12 mouse cellular contexts compared by ENCODE assay signal in the genomic region with DNA sequence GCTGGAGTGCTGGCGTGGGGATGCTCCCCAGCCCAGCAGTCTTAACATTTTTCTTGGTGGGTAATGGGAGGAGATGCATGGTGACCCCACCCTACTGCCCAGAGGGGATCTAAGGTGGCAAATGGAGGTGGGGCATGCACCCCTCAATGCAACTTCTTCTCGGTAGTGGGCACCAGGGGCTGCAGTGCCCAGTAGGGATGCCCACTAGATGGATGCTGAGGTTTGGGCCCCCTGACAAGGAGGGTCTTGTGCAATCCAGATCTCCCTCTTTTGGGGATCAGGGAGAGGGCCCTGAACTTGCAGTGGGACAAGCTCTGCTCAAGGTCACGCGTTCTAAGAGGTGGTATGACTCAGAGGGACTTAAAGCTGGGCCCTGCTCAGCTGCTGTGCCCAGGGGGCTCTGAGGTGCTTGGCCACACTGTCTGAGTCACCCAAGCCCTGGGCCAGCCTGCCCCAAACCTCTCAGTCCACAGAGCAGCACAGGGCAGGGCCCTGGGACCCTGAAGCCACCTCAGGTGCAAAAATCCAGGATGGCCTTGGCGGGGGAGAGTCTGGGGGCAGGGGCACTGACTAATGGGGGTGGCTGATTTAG. TPM values are rescaled to one million over a fixed set of nuclear protein-coding genes. Genes with fewer than 3 reads are reported as not detected.
A peak's percentile ranks its signal among the peaks of the same experiment; 100 is the strongest.
DNase-seq lines count a peak whose midpoint lies in the region; ATAC-seq and TF ChIP-seq lines count a peak whose summit lies in the region.
"Had no signal": no experiment of that assay in that cellular context is flagged by ENCODE, and none has a peak within 500 bp of the region (broad histone marks: within the 10 kb centered on the region; RNA-seq: fewer than 3 reads in every experiment).

No protein-coding gene starts in this region.

- no peak overlapping the region for H3K27ac ChIP-seq in forebrain, embryonic 16.5 days (ENCODE audit: low read length)
- H3K27ac ChIP-seq in midbrain, embryonic 14.5 days (replicated peaks; ENCODE audit: low read depth, low read length), result no peak overlapping the region

- DNase-seq in cerebellum, adult 9-10 months, result peak; percentile 55
- DNase-seq in cerebellum, postnatal 10 days, result no peak
- no peak for DNase-seq in midbrain, embryonic 14.5 days
- DNase-seq in frontal cortex, postnatal 25 days (ENCODE audit: low spot score in 2 of 2), result no peak
- no peak for DNase-seq in gastrocnemius, adult 18-20 months (ENCODE audit: low spot score)
- no peak for DNase-seq in left cerebral cortex, adult 8-10 months (ENCODE audit: low spot score in 2 of 2)
- DNase-seq: lung, postnatal 4 days had no signal

- peak overlapping the region; percentile 89 for H3K4me2 ChIP-seq in forebrain, embryonic 16.5 days (ENCODE audit: low read length)
- peak overlapping the region; percentile 78 for H3K4me2 ChIP-seq in midbrain, embryonic 14.5 days (ENCODE audit: low read length)

- 74% methylated on average over 5 of the region's 5 CpGs for WGBS in forebrain, embryonic 16.5 days
- WGBS in midbrain, embryonic 14.5 days, result 74% methylated on average over 5 of the region's 5 CpGs

- peak overlapping the region; percentile 63 for H3K4me3 ChIP-seq in E14TG2a.4 (replicated peaks; ENCODE audit: low read length)
- peak overlapping the region; percentile 52 for H3K4me3 ChIP-seq in forebrain, embryonic 16.5 days (replicated peaks; ENCODE audit: low read length)
- peak overlapping the region; percentile 54 for H3K4me3 ChIP-seq in midbrain, embryonic 14.5 days (replicated peaks; ENCODE audit: low read depth, low read length)

- TF ChIP-seq CTCF in E14TG2a.4 (conservative IDR thresholded peaks at IDR 0.05; ENCODE audit: low read length), result no peak

- peaks cover 65% of the 10 kb centered on the region for H3K4me1 ChIP-seq in E14TG2a.4 (replicated peaks; ENCODE audit: low read depth, low read length)
- peaks cover 13% of the 10 kb centered on the region for H3K4me1 ChIP-seq in forebrain, embryonic 16.5 days (replicated peaks; ENCODE audit: control insufficient read depth, insufficient read depth, low read length)
- H3K4me1 ChIP-seq in midbrain, embryonic 14.5 days (ENCODE audit: control insufficient read depth, insufficient read depth, low read length), result peaks cover 14% of the 10 kb centered on the region

- H3K9ac ChIP-seq in forebrain, embryonic 16.5 days (replicated peaks; ENCODE audit: low read depth, low read length), result peak overlapping the region; percentile 79
- H3K9ac ChIP-seq in midbrain, embryonic 14.5 days (replicated peaks; ENCODE audit: low read length), result peak overlapping the region; percentile 86

- H3K36me3 ChIP-seq in E14TG2a.4 (ENCODE audit: insufficient read depth, low read length), result 0 out of 2 replicates have a peak, but pooled peaks cover 4% of the 10 kb centered on the region
- no peaks in the 10 kb centered on the region for H3K36me3 ChIP-seq in forebrain, embryonic 16.5 days (ENCODE audit: control insufficient read depth, insufficient read depth)
- H3K36me3 ChIP-seq in midbrain, embryonic 14.5 days (ENCODE audit: control insufficient read depth, insufficient read depth, low read length), result peaks cover 12% of the 10 kb centered on the region; the same call in 1 of the 2 replicates

- no peaks in the 10 kb centered on the region for H3K9me3 ChIP-seq in E14TG2a.4 (ENCODE audit: low read length)
- no peaks in the 10 kb centered on the region for H3K9me3 ChIP-seq in forebrain, embryonic 16.5 days (ENCODE audit: control insufficient read depth, low read length)
- H3K9me3 ChIP-seq in midbrain, embryonic 14.5 days (ENCODE audit: control insufficient read depth, low read length), result no peaks in the 10 kb centered on the region

- no peak for ATAC-seq in forebrain, embryonic 16.5 days
- no peak for ATAC-seq in midbrain, embryonic 14.5 days (ENCODE audit: low FRiP score, low TSS enrichment)

- peaks cover 26% of the 10 kb centered on the region for H3K27me3 ChIP-seq in E14TG2a.4 (ENCODE audit: insufficient read depth, low read length)
- H3K27me3 ChIP-seq in forebrain, embryonic 16.5 days (replicated peaks; ENCODE audit: control insufficient read depth, insufficient read depth, low read length), result no peaks in the 10 kb centered on the region; the same call in 1 of the 2 replicates
- 0 out of 2 replicates have a peak, but pooled peaks cover 2% of the 10 kb centered on the region for H3K27me3 ChIP-seq in midbrain, embryonic 14.5 days (ENCODE audit: control insufficient read depth, insufficient read depth, low read length)

RNA-seq across cellular contexts. Expression of gene Diras1, which starts 1.0 kb away (rescaled TPM):
- 37.6 and 45.4 TPM in 2 replicates for polyA plus RNA-seq in forebrain, embryonic 16.5 days (2015; fragmentation: Nextera tagmentation; extraction: Ambion mirVana)
- 24.0 and 55.4 TPM in 2 replicates for polyA plus RNA-seq in midbrain, embryonic 14.5 days (2014; fragmentation: Nextera tagmentation; extraction: Ambion mirVana)
- total RNA-seq in gastrocnemius, adult 18-20 months (2021), result under 1 TPM in 1 of 2 experiments, not detected in 1; 0.07 TPM
- 100 to 1,000 TPM; 115 to 131 (median 118) TPM for total RNA-seq in left cerebral cortex, adult 8-10 months (2022)
- total RNA-seq: common myeloid progenitor, adult 5-6 weeks; liver, adult 2 months; neutrophil, adult 5-6 weeks had no signal
- polyA plus RNA-seq: liver, adult 2 months had no signal

RNA-seq across cellular contexts. Expression of gene Gng7, which starts 9.7 kb away (rescaled TPM):
- 41.0 and 47.4 TPM in 2 replicates for polyA plus RNA-seq in forebrain, embryonic 16.5 days (2015; fragmentation: Nextera tagmentation; extraction: Ambion mirVana)
- 11.5 and 11.6 TPM in 2 replicates for polyA plus RNA-seq in midbrain, embryonic 14.5 days (2014; fragmentation: Nextera tagmentation; extraction: Ambion mirVana)
- 1 to 10 TPM; 2.3 to 2.5 TPM for total RNA-seq in gastrocnemius, adult 18-20 months (2021)
- 100 to 1,000 TPM; 204 to 252 (median 224) TPM for total RNA-seq in left cerebral cortex, adult 8-10 months (2022)
- total RNA-seq: neutrophil, adult 5-6 weeks had no signal

RNA-seq across cellular contexts. Expression of gene Slc39a3, which starts 12.8 kb away (rescaled TPM):
- 48.1 and 54.0 TPM in 2 replicates for polyA plus RNA-seq in forebrain, embryonic 16.5 days (2015; fragmentation: Nextera tagmentation; extraction: Ambion mirVana)
- polyA plus RNA-seq in midbrain, embryonic 14.5 days (2014; fragmentation: Nextera tagmentation; extraction: Ambion mirVana), result 32.4 and 34.9 TPM in 2 replicates
- total RNA-seq in gastrocnemius, adult 18-20 months (2021), result 10 to 100 TPM; 13.7 TPM
- total RNA-seq in left cerebral cortex, adult 8-10 months (2022), result 10 to 100 TPM; 53.9 to 58.9 (median 56.4) TPM

RNA-seq across cellular contexts. Expression of gene Sgta, which starts 35.5 kb away (rescaled TPM):
- 325 and 344 TPM in 2 replicates for polyA plus RNA-seq in forebrain, embryonic 16.5 days (2015; fragmentation: Nextera tagmentation; extraction: Ambion mirVana)
- polyA plus RNA-seq in midbrain, embryonic 14.5 days (2014; fragmentation: Nextera tagmentation; extraction: Ambion mirVana), result 259 and 292 TPM in 2 replicates
- total RNA-seq in gastrocnemius, adult 18-20 months (2021), result 100 to 1,000 TPM; 101 to 103 TPM
- total RNA-seq in left cerebral cortex, adult 8-10 months (2022), result 100 to 1,000 TPM; 165 to 176 (median 169) TPM

RNA-seq across cellular contexts. Expression of gene Thop1, which starts 45.4 kb away (rescaled TPM):
- polyA plus RNA-seq in forebrain, embryonic 16.5 days (2015; fragmentation: Nextera tagmentation; extraction: Ambion mirVana), result 69.4 and 70.4 TPM in 2 replicates
- polyA plus RNA-seq in midbrain, embryonic 14.5 days (2014; fragmentation: Nextera tagmentation; extraction: Ambion mirVana), result 31.2 and 38.2 TPM in 2 replicates
- 10 to 100 TPM; 21.1 to 26.0 TPM for total RNA-seq in gastrocnemius, adult 18-20 months (2021)
- 10 to 100 TPM; 37.2 to 47.4 (median 43.3) TPM for total RNA-seq in left cerebral cortex, adult 8-10 months (2022)

Comparison
In these comparisons a context has a peak if more than half of its experiments do, and no peak if none do; other contexts are left out.
1. RNA of gene Diras1, which starts 1.0 kb away (total RNA-seq): 115 to 131 TPM in left cerebral cortex, adult 8-10 months; 0.07 TPM in gastrocnemius, adult 18-20 months; every median in the first group is over 100 times any median in the second.
2. RNA of gene Gng7, which starts 9.7 kb away (total RNA-seq): 204 to 252 TPM in left cerebral cortex, adult 8-10 months; 2.3 to 2.5 TPM in gastrocnemius, adult 18-20 months; every median in the first group is over 10 times any median in the second.
3. Peak in every context shown above with its lines, with median percentiles within 50 percentile points of each other: H3K4me3 ChIP-seq.